Mouse (Mus musculus): ENCODE measurements around the gene Slc6a9. TPM values are rescaled to one million over a fixed set of nuclear protein-coding genes. Genes with fewer than 3 reads are reported as not detected.

The Slc6a9 gene
- total RNA-seq, 1 experiment from 2014 or later: not detected

- ATAC-seq (ENCODE audit: extremely low read depth, insufficient number of reproducible peaks, low FRiP score, poor library complexity, severe bottlenecking): peak; percentile 28
Measured at GRCm38 (mm10) chr4:117867823-117868222, 33.5 kb downstream of the Slc6a9 start.

DNA sequence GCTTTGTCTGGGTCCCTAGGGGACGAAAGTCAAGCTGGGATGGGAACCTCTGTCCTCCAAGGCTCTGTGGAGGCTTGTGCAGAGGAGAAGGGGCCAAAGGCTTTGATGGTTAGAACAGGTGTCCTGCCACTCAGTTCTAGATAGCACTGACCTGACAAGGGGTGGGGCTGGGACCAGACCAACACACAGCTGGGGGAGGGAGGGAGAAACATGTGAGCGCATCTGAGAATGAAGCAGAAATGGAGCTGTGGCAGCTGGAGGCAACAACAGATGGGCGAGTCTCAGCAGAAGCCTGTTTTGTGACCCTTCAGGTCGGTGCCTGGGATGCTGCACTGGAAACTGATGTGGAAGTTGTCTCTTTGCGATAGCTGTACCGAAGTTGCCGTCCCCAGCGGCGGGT is 35.0 kb downstream of the Slc6a9 start:
- ATAC-seq (ENCODE audit: extremely low read depth, insufficient number of reproducible peaks, low FRiP score, poor library complexity, severe bottlenecking): no peak

DNA sequence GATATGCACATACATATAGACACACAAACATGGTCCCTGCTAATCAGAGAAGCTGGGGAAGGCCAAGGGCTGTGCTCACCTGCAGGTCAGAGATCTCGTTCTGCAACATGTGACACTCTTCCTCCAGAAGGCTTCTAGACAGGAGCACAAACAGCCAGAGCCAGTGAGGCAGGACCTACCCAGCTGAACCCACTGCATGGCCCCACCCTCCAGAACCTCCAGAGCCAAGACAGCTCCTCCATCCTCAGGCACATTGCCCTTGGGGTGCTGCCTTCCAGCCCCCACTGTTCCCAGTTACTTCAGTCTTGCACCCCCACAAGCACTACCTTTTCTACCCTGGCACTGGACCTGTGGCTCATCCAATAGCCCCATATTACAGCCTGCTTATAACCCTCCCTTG is 36.1 kb downstream of the Slc6a9 start:
- no peak for ATAC-seq (ENCODE audit: extremely low read depth, insufficient number of reproducible peaks, low FRiP score, poor library complexity, severe bottlenecking)

- no peak for ATAC-seq (ENCODE audit: extremely low read depth, insufficient number of reproducible peaks, low FRiP score, poor library complexity, severe bottlenecking)
Measured at GRCm38 (mm10) chr4:117871787-117872186, 37.5 kb downstream of the Slc6a9 start.

DNA sequence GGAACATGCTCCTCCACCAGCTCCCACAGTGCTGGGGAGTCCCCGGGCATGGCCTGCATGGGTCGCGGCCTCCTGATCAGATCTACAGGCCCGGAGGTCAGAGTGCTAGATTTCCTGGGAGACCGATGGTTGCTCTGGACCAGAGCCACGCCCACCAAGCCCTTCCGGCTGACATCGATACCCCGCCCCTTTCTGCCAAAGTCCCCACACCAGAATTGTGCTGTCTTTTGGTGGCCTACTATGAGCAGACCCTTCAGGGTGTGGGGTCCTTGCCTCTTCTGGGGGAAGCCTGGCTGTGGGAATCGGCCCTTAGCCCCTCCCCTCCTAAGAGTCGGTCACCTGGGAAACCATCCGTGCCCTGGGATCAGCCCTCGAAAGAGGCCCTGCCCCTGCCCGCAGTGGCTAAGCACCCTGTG is 38.2 kb downstream of the Slc6a9 start, which contains the start of gene Ccdc24:
Ccdc24 (minus strand) TSS at position 87 of the 416 bp plus-strand sequence.
- no peak for ATAC-seq (ENCODE audit: extremely low read depth, insufficient number of reproducible peaks, low FRiP score, poor library complexity, severe bottlenecking)

DNA sequence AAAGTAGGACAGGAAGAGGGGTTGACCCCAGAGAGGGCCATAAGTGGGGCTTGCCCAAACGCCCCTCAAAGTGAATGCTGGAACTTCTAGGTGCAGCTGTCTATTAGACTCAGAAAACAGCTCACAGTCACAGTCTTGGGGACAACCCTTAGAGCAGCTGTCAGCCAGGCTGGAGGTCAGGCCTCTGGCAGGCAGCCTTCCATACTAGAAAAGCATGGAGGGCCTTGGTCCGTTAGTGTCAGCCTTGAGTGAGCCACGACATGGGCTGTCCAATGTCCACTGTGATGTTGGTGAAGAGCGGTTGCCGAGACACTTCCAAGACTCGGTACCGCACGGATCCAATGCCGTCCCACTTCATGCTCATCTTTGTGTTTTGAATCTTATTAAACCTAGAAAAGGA is 39.3 kb downstream of the Slc6a9 start:
- ATAC-seq (ENCODE audit: extremely low read depth, insufficient number of reproducible peaks, low FRiP score, poor library complexity, severe bottlenecking): no peak

- ATAC-seq (ENCODE audit: extremely low read depth, insufficient number of reproducible peaks, low FRiP score, poor library complexity, severe bottlenecking): no peak
Measured at GRCm38 (mm10) chr4:117878301-117878700, 44.0 kb downstream of the Slc6a9 start.

DNA sequence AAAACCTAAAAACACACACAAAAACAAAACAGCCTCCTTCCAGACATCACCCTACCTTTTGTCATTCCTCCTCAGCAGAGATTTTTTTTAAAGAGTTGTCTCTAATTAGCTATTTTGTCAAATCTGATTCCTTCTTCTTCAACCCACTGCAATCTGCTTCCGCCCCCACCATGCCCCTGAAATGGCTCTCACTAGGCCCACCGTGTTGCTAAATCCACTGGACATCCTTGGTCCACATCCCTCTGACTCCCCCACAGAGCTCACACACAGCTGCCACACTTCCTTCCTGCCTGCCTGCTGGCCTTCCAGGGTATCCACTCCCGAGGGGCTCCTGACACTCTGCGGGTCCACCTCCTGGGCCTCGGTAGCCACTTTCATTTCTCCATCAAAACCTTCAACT is 44.4 kb downstream of the Slc6a9 start:
- no peak for ATAC-seq (ENCODE audit: extremely low read depth, insufficient number of reproducible peaks, low FRiP score, poor library complexity, severe bottlenecking)

GRCm38 (mm10) chr4:117882701-117883691 is 48.7 kb downstream of the Slc6a9 start, which contains the start of gene B4galt2:
B4galt2 (minus strand) TSS chr4:117883487.
- no peak for ATAC-seq (ENCODE audit: extremely low read depth, insufficient number of reproducible peaks, low FRiP score, poor library complexity, severe bottlenecking)

DNA sequence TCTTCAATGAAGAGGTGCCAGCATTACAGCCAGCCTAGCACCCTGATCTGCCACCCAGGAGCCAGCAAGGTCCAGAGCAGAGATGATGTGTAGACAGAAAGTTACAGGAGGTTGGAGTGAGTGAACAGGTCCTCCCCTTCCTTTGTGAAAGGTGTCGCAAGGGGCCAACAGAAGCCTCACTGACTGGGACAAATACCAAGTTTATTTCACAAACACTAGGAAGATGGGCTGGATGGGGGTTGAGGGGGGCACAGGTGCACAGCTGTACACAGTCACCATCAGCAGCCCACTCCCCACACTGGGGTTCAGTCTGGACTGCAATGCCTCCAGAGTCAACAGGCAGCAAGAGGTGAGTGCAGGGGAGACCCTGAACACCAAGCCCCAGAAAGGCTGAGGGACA is 49.8 kb downstream of the Slc6a9 start:
- no peak for ATAC-seq (ENCODE audit: extremely low read depth, insufficient number of reproducible peaks, low FRiP score, poor library complexity, severe bottlenecking)

GRCm38 (mm10) chr4:117885093-117885492 is 50.8 kb downstream of the Slc6a9 start:
- no peak for ATAC-seq (ENCODE audit: extremely low read depth, insufficient number of reproducible peaks, low FRiP score, poor library complexity, severe bottlenecking)

DNA sequence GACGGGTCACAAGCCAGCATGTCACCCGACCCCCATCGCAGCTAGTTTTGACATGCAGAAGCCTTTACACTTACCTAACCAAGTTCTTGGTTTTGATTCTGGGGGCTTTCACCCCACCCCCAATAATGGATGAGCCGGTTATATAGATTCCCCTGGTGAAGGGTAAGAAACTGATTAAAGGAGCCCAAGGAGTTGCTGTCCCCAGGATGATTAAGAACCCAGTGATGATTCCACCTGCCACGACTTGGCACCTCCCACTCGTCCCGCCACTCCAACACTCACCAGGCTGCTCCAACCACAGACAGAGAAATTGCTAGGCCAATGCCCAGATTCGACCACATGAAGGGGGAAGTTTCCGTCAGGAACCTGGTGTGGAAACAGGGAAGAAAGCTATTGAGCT is 51.7 kb downstream of the Slc6a9 start:
- ATAC-seq (ENCODE audit: extremely low read depth, insufficient number of reproducible peaks, low FRiP score, poor library complexity, severe bottlenecking): no peak

- ATAC-seq (ENCODE audit: extremely low read depth, insufficient number of reproducible peaks, low FRiP score, poor library complexity, severe bottlenecking): peak; percentile 30; the same call in 1 of the 2 replicates
Measured at GRCm38 (mm10) chr4:117886644-117887043, 52.3 kb downstream of the Slc6a9 start.

DNA sequence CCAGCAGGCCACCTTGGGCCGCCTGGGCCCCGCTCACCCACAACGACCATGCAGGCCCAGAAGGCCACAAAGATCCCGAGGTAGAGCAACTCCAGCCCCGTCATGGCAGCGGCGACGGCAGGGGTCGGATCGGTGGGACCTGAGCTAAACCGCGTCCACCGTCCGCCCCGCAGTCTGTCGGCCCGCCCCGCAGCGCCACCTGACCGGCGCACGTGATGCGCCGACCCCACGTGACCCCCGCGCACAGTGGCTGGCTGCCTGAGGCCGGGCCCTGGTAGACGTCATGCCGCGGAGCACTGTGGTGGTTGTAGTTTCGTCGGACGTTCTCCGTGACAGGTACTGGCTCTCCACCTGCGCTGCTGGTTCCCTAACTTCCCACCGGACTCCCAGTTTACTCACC is 52.8 kb downstream of the Slc6a9 start, which contains the start of gene Atp6v0b:
Atp6v0b (minus strand) TSS at position 201 of the 400 bp plus-strand sequence.
- ATAC-seq (ENCODE audit: extremely low read depth, insufficient number of reproducible peaks, low FRiP score, poor library complexity, severe bottlenecking): peak; percentile 71

DNA sequence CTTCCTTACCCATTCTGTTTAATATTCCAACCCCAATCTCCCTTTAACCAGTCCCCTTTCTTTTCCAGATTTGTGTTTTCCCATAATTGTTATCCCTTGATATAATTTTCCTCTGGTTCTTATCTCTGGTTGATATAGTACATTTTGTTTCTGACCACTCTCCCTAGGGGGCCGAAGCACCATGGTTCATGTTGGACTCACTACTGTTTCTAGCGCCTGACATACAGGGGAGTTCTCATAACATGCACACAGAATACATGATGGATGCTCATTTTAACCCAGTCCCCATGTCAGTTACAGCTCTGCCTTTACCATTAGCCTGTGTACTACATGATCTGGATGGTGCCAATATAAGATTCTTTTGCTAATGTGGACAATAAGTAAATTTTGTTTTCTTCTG is 53.6 kb downstream of the Slc6a9 start:
- no peak for ATAC-seq (ENCODE audit: extremely low read depth, insufficient number of reproducible peaks, low FRiP score, poor library complexity, severe bottlenecking)

GRCm38 (mm10) chr4:117889471-117889870 is 55.2 kb downstream of the Slc6a9 start:
- ATAC-seq (ENCODE audit: extremely low read depth, insufficient number of reproducible peaks, low FRiP score, poor library complexity, severe bottlenecking): no peak

GRCm38 (mm10) chr4:117890031-117890430 is 55.7 kb downstream of the Slc6a9 start:
- ATAC-seq (ENCODE audit: extremely low read depth, insufficient number of reproducible peaks, low FRiP score, poor library complexity, severe bottlenecking): no peak

DNA sequence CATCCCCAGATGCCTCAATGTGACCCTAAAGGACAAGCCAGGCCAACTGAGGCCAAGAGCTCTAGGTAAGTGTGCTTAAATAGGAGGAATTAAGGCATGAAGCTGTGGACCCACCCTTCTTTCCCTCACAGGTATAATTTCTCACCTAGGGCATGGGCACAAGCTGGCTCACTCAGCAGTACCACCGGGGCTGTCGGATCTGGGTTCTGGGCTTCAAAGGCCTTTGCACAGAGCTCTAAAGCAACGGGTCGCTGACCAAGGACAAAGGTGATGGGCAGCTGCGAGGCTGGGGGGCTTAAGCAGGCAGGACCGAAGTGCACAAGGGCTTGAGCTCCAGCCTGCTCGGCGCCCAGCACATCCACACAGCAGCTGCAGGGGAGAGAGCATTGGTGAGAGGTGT is 56.4 kb downstream of the Slc6a9 start:
- no peak for ATAC-seq (ENCODE audit: extremely low read depth, insufficient number of reproducible peaks, low FRiP score, poor library complexity, severe bottlenecking)

GRCm38 (mm10) chr4:117891738-117892161 is 57.4 kb downstream of the Slc6a9 start, which contains the start of gene Dph2:
Dph2 (minus strand) TSS chr4:117892032.
- peak; percentile 87 for ATAC-seq (ENCODE audit: extremely low read depth, insufficient number of reproducible peaks, low FRiP score, poor library complexity, severe bottlenecking)

- no peak for ATAC-seq (ENCODE audit: extremely low read depth, insufficient number of reproducible peaks, low FRiP score, poor library complexity, severe bottlenecking)
Measured at GRCm38 (mm10) chr4:117893376-117893775, 59.1 kb downstream of the Slc6a9 start.
